Mouse (Mus musculus) forebrain, embryonic 10.5 days (tissue): Measurements from ENCODE around the gene Scaf1. TPM values are rescaled to one million over a fixed set of nuclear protein-coding genes. Genes with fewer than 3 reads are reported as not detected.

Experiments used
- DNase-seq: peaks from one replicate; pipeline ENCODE4 v3.0.0-alpha.2; 2017; ENCODE audit warnings: low spot score; ENCODE audit errors: extremely low spot score
- H3K27ac ChIP-seq: fragments of 300-500 bp; sonication (generic); 2 replicates; pipeline ENCODE4 v1.5.1; 2016; ENCODE audit warnings: mild to moderate bottlenecking
- H3K27me3 ChIP-seq: fragments of 300-500 bp; sonication (generic); 2 replicates; pipeline ENCODE4 v1.6.1; 2016; ENCODE audit warnings: mild to moderate bottlenecking; ENCODE audit not compliant: poor library complexity, severe bottlenecking
- H3K36me3 ChIP-seq: fragments of 300-500 bp; sonication (generic); replicated peaks from 2 replicates; pipeline ENCODE4 v1.6.1; 2016; ENCODE audit warnings: mild to moderate bottlenecking, moderate library complexity
- H3K4me1 ChIP-seq: fragments of 300-500 bp; sonication (generic); 2 replicates; pipeline ENCODE4 v1.6.1; 2016
- H3K4me3 ChIP-seq: fragments of 300-500 bp; sonication (generic); 2 replicates; pipeline ENCODE4 v1.5.1; 2016; ENCODE audit warnings: mild to moderate bottlenecking, moderate library complexity
- H3K9me3 ChIP-seq: fragments of 300-500 bp; sonication (generic); 2 replicates; pipeline ENCODE4 v1.6.1; 2016; ENCODE audit warnings: mild to moderate bottlenecking, moderate library complexity
- WGBS: fragments of 180-500 bp; shearing (Covaris S2); methylation state at CpG from one replicate; pipeline ENCODE4 v1.1.7; 2016; 5-methylcytosine and 5-hydroxymethylcytosine counted together
- polyA plus RNA-seq: library from polyadenylated mRNA; unstranded; fragments of >200 nt; fragmentation: Nextera tagmentation; extraction: Ambion mirVana; gene quantifications from 2 replicates; pipeline ENCODE4 v1.2.1, GENCODE M21; 2016

Scaf1 gene
- polyA plus RNA-seq, 1 experiment from 2014 or later: 39.9 TPM

DNA sequence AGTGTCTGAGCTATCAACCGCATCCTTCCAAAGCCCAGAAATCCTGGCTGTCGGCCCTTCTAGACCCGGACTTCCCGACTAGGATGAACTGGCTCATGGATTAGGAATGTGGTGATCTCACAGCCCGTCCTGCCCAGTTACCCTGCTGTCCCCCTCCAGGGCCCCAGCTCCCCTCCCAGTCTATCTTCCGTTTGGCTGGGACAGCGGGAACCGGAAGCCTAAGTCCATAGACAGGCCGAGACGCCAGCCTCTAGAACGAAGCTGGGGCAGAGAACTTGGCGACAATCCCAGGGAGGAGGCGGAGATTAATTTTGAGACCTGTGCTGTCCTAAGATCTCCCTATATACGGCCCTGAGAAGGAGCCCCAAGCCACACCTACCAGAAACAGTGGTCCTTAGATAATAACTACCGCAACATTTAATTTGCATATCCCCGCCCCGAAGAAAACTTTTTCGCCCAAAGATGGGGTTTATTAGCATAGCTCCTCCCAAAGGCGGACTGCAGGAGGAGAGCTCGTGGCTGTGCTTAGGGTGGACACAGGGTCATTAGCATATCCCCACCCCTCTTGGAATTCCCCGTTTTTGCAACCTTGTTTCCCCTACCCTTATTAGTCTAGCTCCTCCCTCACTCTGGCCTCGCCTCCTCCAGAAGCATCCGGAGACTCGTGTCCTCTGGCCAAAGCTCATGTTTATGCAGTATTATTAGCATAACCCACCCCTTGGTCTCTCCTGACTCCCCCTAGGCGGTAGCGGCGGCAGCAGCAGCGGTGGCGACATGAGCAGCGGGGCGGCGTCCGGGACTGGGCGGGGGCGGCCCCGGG, 1.3 kb upstream of the Scaf1 start, which contains the start of gene Rras:
Gene Rras (plus strand): TSS at position 720 of the 820 bp plus-strand sequence.
- peak; percentile 86 for DNase-seq
- H3K36me3 ChIP-seq: peaks cover 16% of the 10 kb centered on the region
- no peaks in the 10 kb centered on the region for H3K9me3 ChIP-seq
- H3K27me3 ChIP-seq: peaks cover 27% of the 10 kb centered on the region
- peak within 1 kb of the TSS; percentile 89 for H3K4me3 ChIP-seq
- under 1% methylated on average over 32 of the region's 36 CpGs for WGBS
- H3K4me1 ChIP-seq: peaks cover 48% of the 10 kb centered on the region
- H3K27ac ChIP-seq: peak within 1 kb of the TSS; percentile 95

DNA sequence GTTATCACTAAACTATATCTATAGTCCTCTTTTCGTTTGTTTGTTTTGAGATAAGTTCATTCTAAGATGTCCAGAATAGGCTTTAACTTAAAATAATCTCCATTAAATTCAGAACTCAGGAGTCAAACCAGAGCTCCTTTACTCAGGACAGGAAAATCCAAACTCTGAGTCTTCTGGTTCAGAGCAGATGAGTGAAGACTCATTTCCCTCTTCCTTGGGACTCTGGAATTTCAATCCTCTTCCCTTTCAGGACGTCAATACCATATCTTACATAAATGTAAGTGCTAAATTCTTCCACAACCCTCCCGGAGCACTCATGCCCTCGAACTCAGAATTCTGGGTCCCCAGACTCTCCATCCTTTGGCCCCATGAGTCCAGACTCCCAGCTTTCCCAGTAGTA, 598 bp upstream of the Scaf1 start:
- peaks cover 27% of the 10 kb centered on the region for H3K27me3 ChIP-seq
- H3K27ac ChIP-seq: peak overlapping the region; percentile 95
- H3K36me3 ChIP-seq: peaks cover 23% of the 10 kb centered on the region
- DNase-seq: no peak
- no peaks in the 10 kb centered on the region for H3K9me3 ChIP-seq
- peaks cover 48% of the 10 kb centered on the region for H3K4me1 ChIP-seq
- H3K4me3 ChIP-seq: peak overlapping the region; percentile 89
- 6% methylated on average over 4 of the region's 4 CpGs for WGBS

DNA sequence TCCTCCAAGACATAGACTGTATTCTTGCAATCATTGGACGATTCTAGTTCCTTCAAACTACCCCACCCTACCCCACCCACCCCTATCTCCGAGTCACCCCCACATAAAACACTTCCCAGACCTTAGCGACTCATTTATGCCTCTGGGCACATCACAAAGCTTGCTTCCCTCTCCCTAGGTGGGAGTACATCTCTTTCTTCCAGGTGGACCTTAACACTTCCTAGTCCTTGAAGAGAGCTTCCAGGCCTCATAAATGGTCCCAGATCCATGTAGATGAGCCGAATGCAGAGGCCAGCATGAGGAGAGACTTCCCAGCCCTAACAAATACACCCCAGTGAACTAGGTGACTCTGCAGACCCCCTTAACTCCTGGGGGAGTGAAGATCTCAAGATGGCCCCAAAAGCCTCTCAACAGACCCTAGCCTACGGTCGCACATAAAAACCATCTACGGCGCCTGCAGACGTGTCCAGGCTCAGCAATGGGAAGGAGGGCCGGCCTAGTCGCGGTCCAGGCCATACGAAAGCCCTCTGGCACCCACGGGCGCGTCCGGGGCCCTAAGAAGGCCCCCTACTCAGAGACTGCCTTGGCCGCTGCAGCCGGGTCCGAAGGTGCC, 713 bp downstream of the Scaf1 start:
- WGBS: 3% methylated on average over 20 of the region's 20 CpGs
- H3K4me1 ChIP-seq: peaks cover 48% of the 10 kb centered on the region

DNA sequence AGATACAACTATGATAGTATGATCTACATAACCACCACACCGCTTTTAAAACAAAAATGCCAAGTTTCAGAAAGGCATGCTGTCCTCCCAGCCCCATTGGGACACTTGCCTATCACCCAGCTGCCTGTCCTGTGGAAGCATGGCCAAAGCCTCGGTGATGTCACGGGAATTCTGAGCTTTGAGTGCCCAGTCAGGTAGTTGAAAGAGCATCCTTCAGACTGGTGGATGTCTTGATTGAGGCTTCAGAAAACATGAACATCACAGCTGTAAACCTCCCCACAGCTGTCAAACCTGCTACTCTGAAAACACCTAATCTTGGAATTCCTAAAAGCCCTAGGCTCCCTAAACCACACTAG, 2.1 kb downstream of the Scaf1 start:
- H3K4me3 ChIP-seq: peak overlapping the region; percentile 89; the same call in 1 of the 2 replicates
- peaks cover 39% of the 10 kb centered on the region for H3K4me1 ChIP-seq
- peaks cover 11% of the 10 kb centered on the region for H3K27me3 ChIP-seq
- WGBS: 94% methylated on average over 3 of the region's 3 CpGs
- peaks cover 50% of the 10 kb centered on the region for H3K36me3 ChIP-seq
- H3K9me3 ChIP-seq: no peaks in the 10 kb centered on the region
- no peak for DNase-seq
- H3K27ac ChIP-seq: no peak overlapping the region

More for the DNA sequence above, 713 bp downstream of the Scaf1 start:
- Histone ChIP-seq H3K36me3 (peaks cover 36% of the 10 kb centered on the region), H3K27ac (peak overlapping the region; percentile 95), H3K4me3 (peak overlapping the region; percentile 89), H3K27me3 (peaks cover 24% of the 10 kb centered on the region), H3K9me3 (no peaks in the 10 kb centered on the region)
- DNase-seq: no peak

DNA sequence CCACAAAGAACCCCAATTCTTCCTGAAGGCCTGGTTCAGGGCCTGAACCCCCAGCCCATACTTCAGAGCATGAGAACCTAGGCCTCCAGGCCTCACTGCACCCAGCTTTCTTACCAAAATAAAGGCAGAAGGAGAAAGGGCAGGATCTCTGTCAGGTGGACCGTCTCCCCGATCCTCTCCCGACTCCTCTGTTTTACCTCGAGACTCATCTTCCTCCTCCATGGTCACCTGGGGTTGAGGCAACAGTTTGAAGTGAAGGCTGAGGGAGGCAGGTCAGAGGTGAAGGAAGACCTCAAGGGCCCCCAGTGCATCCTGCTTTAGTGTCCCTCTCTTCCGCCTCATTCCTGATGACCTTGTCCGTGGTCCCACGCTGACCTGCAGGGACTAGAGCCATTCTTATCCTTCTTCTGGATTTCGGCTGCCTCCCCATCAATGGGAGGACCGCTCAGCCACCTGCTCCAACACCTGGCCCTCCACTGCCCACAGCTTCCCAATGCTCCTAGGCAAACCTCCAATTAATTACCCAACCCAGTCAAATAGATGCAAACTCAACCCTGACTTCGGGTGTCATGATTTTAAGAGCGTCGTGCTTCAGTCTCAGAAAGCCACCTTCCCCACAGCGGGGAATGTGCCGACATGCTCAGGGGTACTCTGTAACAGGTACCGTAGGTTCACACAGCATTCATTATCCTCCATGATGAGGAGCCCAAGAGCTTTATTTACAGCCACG, 2.6 kb downstream of the Scaf1 start:
- peak overlapping the region; percentile 89; the same call in 1 of the 2 replicates for H3K4me3 ChIP-seq
- peaks cover 5% of the 10 kb centered on the region for H3K27me3 ChIP-seq
- peaks cover 33% of the 10 kb centered on the region for H3K4me1 ChIP-seq
- 94% methylated on average over 16 of the region's 16 CpGs for WGBS
- peaks cover 55% of the 10 kb centered on the region for H3K36me3 ChIP-seq
- no peaks in the 10 kb centered on the region for H3K9me3 ChIP-seq
- no peak for DNase-seq
- H3K27ac ChIP-seq: no peak overlapping the region

DNA sequence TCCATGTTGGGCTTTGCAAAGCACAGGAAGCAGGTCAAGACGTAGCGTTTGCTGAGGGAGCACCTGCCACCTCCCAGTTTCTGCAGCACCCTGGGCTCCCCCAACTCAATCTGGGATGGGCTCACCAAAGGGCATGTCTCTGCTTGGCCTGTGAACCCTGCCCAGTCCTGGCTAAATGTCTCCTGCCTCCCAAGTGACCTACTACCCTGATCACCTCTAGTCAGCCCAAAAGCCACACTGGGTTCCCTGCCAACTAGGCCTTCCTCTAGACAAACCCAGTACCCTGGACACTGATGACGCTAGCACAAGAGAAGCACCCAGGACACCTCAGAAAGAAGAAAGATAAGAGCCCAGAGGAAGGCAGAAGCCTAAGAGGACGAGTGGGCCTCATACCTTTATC, 3.3 kb downstream of the Scaf1 start:
- peak overlapping the region; percentile 14; the same call in 1 of the 2 replicates for H3K4me3 ChIP-seq
- H3K9me3 ChIP-seq: no peaks in the 10 kb centered on the region
- no peak overlapping the region for H3K27ac ChIP-seq
- DNase-seq: no peak
- H3K36me3 ChIP-seq: peaks cover 62% of the 10 kb centered on the region
- H3K27me3 ChIP-seq: no peaks in the 10 kb centered on the region
- peaks cover 26% of the 10 kb centered on the region for H3K4me1 ChIP-seq
- 82% methylated on average over 4 of the region's 4 CpGs for WGBS

DNA sequence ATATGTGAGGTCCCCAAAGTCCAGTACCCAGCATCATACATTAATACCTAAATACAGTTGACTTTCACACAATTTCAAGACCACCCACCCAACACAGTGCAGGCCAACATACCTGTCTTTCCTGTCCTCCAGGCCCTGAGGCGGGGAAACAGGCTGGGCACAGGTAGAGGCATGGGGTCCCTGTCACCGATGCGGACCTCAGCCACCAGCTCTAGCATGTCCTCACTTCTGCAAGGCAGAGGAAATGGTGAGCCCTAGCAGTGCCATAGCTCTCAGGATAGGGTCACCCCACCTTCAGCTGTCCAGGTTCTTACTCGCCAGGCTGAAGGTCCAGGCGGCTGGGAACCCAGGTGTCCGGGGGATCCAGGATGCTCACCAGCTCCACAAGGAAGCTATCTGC, 4.2 kb downstream of the Scaf1 start:
- no peak overlapping the region for H3K27ac ChIP-seq

DNA sequence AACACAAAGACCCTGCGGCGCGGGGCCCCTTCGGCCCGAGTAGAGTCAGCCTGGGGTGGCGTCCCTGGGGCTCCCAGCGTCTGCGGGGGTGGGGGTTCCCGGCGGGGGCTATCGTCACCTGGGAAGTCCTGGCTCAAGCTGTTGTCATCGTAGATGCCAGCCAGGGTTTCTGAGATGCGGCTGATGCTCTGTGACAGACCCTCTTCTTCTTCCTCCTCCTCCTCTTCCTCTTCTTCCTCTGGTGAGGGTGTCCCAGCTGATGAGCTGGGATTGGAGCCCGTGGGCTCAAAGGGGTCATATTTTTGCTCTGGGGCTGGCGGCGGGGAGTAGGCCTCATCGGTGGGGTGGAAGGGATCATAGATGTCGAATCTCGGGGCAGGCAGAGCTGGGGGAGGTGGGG, 7.8 kb downstream of the Scaf1 start:
- Histone ChIP-seq H3K4me3 (peak overlapping the region; percentile 5; the same call in 1 of the 2 replicates), H3K36me3 (peaks cover 100% of the 10 kb centered on the region), H3K27ac (no peak overlapping the region), H3K9me3 (no peaks in the 10 kb centered on the region), H3K27me3 (no peaks in the 10 kb centered on the region), H3K4me1 (0 out of 2 replicates have a peak, but pooled peaks cover 2% of the 10 kb centered on the region)
- 96% methylated on average over 19 of the region's 19 CpGs for WGBS
- no peak for DNase-seq

More for the DNA sequence above, 4.2 kb downstream of the Scaf1 start:
- Histone ChIP-seq H3K4me3 (peak overlapping the region; percentile 14; the same call in 1 of the 2 replicates), H3K9me3 (no peaks in the 10 kb centered on the region), H3K4me1 (peaks cover 22% of the 10 kb centered on the region), H3K27me3 (no peaks in the 10 kb centered on the region), H3K36me3 (peaks cover 70% of the 10 kb centered on the region)
- no peak for DNase-seq
- 96% methylated on average over 6 of the region's 6 CpGs for WGBS

DNA sequence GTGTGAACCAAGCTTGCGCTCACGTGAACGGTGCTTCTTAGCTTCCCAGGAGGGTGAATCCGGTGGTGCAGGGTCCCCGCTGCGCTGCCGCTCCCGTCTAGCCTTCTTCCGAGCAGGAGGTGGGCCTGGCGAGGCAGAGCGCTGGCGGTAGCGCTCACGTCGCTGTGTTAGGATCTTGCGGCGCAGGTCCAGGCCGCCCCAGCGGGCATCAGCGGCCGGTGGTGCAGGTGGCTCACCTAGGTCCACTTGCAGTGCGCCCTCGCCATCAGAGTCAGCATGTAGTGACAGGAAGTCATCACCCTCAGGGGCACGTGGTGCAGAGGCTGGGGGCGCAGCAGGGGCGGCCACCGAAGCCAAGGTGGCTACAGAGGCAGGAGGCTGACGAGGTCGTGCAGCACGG, 8.3 kb downstream of the Scaf1 start:
- WGBS: 96% methylated on average over 30 of the region's 30 CpGs
- H3K36me3 ChIP-seq: peaks cover 100% of the 10 kb centered on the region
- H3K4me1 ChIP-seq: 0 out of 2 replicates have a peak, but pooled peaks cover 2% of the 10 kb centered on the region
- no peak overlapping the region for H3K27ac ChIP-seq
- H3K4me3 ChIP-seq: peak overlapping the region; percentile 5; the same call in 1 of the 2 replicates
- no peaks in the 10 kb centered on the region for H3K9me3 ChIP-seq
- no peak for DNase-seq
- no peaks in the 10 kb centered on the region for H3K27me3 ChIP-seq

DNA sequence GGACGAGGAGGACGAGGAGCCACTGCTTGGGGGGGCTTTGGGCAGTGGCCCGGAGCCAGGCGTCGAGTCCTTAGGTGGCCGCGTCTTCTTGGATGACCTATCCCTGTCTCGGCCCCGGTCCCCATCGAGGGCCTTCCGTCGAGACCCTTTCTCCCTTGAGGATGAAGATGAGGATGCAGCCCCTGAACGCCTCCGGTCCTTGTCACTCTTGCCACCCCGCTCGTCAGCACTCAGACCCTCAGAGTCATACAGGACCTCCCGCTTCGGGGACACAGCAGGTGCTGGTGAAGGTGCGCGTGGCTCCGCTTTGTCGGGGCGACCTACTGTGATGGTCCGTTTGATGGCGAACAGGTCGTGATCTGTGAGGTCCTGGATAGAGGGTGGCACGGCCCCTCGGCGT, 9.0 kb downstream of the Scaf1 start:
- H3K27me3 ChIP-seq: no peaks in the 10 kb centered on the region
- H3K36me3 ChIP-seq: peaks cover 100% of the 10 kb centered on the region
- H3K4me3 ChIP-seq: no peak overlapping the region; the same call in 1 of the 2 replicates
- 95% methylated on average over 29 of the region's 29 CpGs for WGBS
- 0 out of 2 replicates have a peak, but pooled peaks cover 2% of the 10 kb centered on the region for H3K4me1 ChIP-seq
- H3K27ac ChIP-seq: no peak overlapping the region
- no peak for DNase-seq
- no peaks in the 10 kb centered on the region for H3K9me3 ChIP-seq

DNA sequence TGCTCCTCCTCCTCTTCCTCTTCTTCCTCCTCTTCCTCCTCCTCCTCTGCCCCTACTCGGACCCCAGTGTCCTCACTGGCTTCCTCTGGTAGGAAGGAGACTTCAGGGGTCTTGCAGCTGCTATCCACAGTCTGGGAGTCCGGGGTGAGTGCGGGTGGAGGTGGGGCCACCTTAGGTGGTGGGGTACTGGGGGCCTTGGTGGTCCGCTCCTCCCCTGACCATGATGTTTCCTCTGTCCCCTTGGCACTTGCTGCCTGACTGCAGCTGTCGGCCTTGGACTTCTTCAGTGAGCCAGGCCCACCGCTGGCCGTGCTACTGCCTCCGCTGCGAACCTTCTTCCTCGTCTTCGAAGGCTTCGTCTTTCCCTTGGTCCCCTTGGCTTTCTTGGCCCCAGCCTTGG, 9.7 kb downstream of the Scaf1 start:
- H3K27ac ChIP-seq: no peak overlapping the region
- no peak for DNase-seq
- WGBS: 95% methylated on average over 12 of the region's 12 CpGs
- no peaks in the 10 kb centered on the region for H3K9me3 ChIP-seq
- peaks cover 100% of the 10 kb centered on the region for H3K36me3 ChIP-seq
- 0 out of 2 replicates have a peak, but pooled peaks cover 2% of the 10 kb centered on the region for H3K4me1 ChIP-seq
- H3K27me3 ChIP-seq: no peaks in the 10 kb centered on the region
- no peak overlapping the region; the same call in 1 of the 2 replicates for H3K4me3 ChIP-seq

DNA sequence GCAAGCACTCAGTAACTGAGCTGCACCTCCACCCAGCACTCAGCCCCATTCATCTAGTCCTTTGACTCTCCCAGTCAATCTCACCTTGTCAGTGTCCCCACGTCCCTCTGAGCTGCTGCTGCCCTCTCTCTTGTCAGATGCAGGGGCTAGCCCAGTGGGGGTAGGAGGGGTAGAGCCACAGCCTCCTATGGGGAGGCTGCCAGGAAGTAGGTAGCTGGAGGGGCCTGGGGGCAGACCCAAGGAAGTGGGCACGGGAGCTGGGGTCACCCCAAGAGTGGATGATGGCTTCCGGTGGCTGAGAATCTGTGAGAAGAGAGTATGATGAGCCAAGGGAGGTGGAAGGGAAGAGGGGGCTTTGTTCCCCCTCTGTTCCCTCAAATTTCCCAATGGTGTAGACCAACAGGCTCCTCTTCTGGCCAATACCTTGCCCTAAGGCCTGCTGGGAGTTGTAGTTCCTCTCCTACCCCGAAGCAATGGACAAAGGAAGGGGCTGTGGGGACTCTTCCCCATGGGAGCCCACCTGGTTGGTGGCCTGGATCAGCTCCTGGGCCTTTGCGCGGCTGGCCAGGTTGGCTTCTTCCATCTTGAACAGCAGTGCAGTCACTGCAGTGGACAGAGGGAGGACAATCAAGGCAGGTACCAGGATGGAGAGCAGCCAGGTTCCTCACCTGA, 10.7 kb downstream of the Scaf1 start:
- no peak for DNase-seq
- no peak overlapping the region for H3K27ac ChIP-seq
- peaks cover 100% of the 10 kb centered on the region for H3K36me3 ChIP-seq
- H3K27me3 ChIP-seq: no peaks in the 10 kb centered on the region
- WGBS: 93% methylated on average over 6 of the region's 6 CpGs
- no peaks in the 10 kb centered on the region for H3K9me3 ChIP-seq
- H3K4me3 ChIP-seq: no peak overlapping the region
- H3K4me1 ChIP-seq: 0 out of 2 replicates have a peak, but pooled peaks cover 2% of the 10 kb centered on the region
